Mouse (Mus musculus): Measurements from ENCODE around the gene Ubald2.
A peak's percentile ranks its signal among the peaks of the same experiment; 100 is the strongest.

The Ubald2 gene

GRCm38 (mm10) chr11:116434287-116434966 is 533 bp downstream of the Ubald2 start:
- peak; percentile 69 to 73 for DNase-seq

GRCm38 (mm10) chr11:116434967-116435752 is 1.3 kb downstream of the Ubald2 start:
- DNase-seq, result no peak

GRCm38 (mm10) chr11:116435992-116436724 is 2.3 kb downstream of the Ubald2 start:
- no peak for DNase-seq

- DNase-seq, result no peak
These were observed 2.9 kb downstream of the Ubald2 start for GRCm38 (mm10) chr11:116436725-116437331.

GRCm38 (mm10) chr11:116437541-116437940 is 3.6 kb downstream of the Ubald2 start:
- no peak for DNase-seq

- DNase-seq, result no peak
These were observed 5.7 kb downstream of the Ubald2 start for GRCm38 (mm10) chr11:116439269-116440240.

GRCm38 (mm10) chr11:116440408-116441068 is 6.6 kb downstream of the Ubald2 start:
- DNase-seq, result peak; percentile 56 to 69

GRCm38 (mm10) chr11:116442129-116442866 is 8.4 kb downstream of the Ubald2 start:
- peak in 1 of 2 experiments; percentile 24 for DNase-seq

GRCm38 (mm10) chr11:116442867-116443177 is 8.9 kb downstream of the Ubald2 start:
- DNase-seq, result no peak

- DNase-seq, result no peak
These were observed 9.4 kb downstream of the Ubald2 start for GRCm38 (mm10) chr11:116443311-116443710.

GRCm38 (mm10) chr11:116443935-116444334 is 10.0 kb downstream of the Ubald2 start:
- no peak for DNase-seq

GRCm38 (mm10) chr11:116445596-116446307 is 11.9 kb downstream of the Ubald2 start:
- DNase-seq, result peak; percentile 97 to 99

GRCm38 (mm10) chr11:116446308-116446887 is 12.5 kb downstream of the Ubald2 start:
- DNase-seq, result peak in 1 of 2 experiments; percentile 22

- no peak for DNase-seq
These were observed 13.9 kb downstream of the Ubald2 start for GRCm38 (mm10) chr11:116447822-116448221.

- DNase-seq, result peak; percentile 51 to 62
These were observed 15.4 kb downstream of the Ubald2 start for GRCm38 (mm10) chr11:116449341-116449740.

- DNase-seq, result no peak
These were observed 20.0 kb downstream of the Ubald2 start for GRCm38 (mm10) chr11:116453889-116454288.

- DNase-seq, result no peak
These were observed 22.3 kb downstream of the Ubald2 start for GRCm38 (mm10) chr11:116456234-116456633.

GRCm38 (mm10) chr11:116459786-116460185 is 25.9 kb downstream of the Ubald2 start:
- no peak for DNase-seq

GRCm38 (mm10) chr11:116463338-116463737 is 29.4 kb downstream of the Ubald2 start:
- no peak for DNase-seq
